Mouse (Mus musculus): Measurements from ENCODE around the gene Pask.

DNA sequence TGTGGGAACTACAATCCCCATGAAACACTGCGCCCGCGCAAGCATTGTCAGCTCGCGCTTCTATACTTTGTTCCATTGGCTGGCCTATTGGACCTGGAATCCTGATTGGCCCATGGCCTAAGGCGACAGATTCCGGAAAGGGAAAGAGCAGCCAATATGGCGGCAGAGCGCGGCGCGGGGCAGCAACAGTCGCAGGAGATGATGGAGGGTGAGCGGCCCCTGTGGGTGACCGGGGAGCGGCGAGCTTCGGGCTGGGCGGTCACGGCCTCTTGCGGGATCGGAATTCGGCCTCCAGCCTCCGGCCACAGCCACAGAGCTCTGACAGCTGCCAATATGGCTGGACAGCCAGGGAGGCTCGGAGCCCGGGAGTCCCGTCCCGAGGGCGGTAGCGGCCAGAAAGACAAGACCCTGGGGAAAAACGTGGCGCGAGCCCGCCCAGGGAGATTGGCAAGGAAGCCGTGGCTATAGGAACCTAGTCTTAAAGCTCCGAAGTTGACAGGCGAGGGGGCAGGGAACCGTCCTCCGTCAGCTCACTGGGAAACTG, 294 bp upstream of the Pask start:
- TF ChIP-seq GATA1 (IDR thresholded peaks at IDR 0.05; ENCODE audit: low read length) (no peak), TAL1 (IDR thresholded peaks at IDR 0.05; ENCODE audit: low read length) (no peak)

Data from erythroblast, embryonic 14.5 days (primary cell).